Mouse (Mus musculus): ENCODE measurements at regions not wholly inside any gene's neighbourhood (a gene's known extent, or its start where the extent isn't known, plus 50 kb on each side); places are given as distances from the start of the nearest gene placed in this dataset.
A peak's percentile ranks its signal among the peaks of the same experiment; 100 is the strongest.

DNA sequence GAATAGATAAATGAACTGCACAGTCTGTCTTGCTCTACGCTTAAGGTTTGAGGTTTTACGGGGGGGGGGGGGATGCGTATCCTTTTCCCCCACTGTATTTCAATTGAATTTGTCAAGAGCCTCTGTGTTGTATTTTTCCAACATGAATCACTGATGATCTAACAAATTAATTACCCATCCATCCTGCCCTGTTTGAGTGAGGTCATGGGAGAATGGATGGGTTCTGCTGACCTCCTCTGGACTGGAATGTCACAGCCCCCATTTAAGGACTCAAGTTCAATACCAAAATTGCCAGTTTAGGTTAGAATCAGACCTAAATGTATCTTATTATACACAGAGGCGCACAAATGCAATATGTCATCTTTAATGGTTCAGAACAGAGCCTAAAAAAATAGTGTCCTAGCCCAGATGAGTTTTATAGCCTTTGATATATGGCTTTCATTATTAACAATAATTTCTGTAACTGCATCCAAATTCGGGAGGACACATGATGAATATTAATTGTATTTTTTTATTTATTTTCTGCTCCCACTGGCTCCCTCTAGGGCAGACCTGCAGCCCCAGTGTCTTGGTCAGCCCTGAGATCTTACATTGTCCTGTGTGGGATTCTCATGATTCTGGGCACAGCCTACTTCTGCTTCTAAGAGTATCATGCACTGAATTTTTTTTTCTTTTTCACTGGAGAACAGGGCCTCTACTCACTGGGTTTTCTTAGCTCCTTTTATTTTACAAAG lies 288.2 kb upstream of the Zfp703 start:
- no peak for DNase-seq (ENCODE audit: low read depth)

- no peak for DNase-seq (ENCODE audit: low read depth)
Measured at GRCm38 (mm10) chr8:26689479-26690177, 287.5 kb upstream of the Zfp703 start.

GRCm38 (mm10) chr8:26690178-26690735 lies 286.9 kb upstream of the Zfp703 start:
- DNase-seq (ENCODE audit: low read depth): no peak

- DNase-seq (ENCODE audit: low read depth): no peak
Measured at GRCm38 (mm10) chr8:26697579-26698084, 279.5 kb upstream of the Zfp703 start.

GRCm38 (mm10) chr8:26698580-26698979 lies 278.5 kb upstream of the Zfp703 start:
- DNase-seq (ENCODE audit: low read depth): peak; percentile 10

- DNase-seq (ENCODE audit: low read depth): no peak
Measured at GRCm38 (mm10) chr8:26706048-26706767, 270.9 kb upstream of the Zfp703 start.

GRCm38 (mm10) chr8:26706768-26707156 lies 270.4 kb upstream of the Zfp703 start:
- DNase-seq (ENCODE audit: low read depth): no peak

DNA sequence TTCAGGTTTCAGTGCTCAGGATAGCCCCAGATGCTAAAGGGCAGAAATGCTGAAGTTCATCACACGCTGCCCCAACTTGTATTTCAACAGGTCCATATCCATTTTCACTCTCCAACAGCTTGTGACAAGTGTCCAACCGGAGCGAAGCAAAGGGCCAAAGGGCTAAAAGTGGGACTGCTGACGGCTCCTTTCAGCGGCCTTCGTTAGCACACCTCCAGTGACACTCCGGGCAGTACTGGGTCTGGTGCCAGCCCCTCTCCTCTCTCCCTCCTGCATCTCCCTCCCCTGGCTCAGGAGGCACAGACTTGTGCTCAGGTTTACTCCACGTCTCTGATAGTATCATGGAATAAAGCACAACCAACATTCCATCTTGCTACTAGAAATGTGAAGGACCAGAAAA lies 263.3 kb upstream of the Zfp703 start:
- no peak for DNase-seq (ENCODE audit: low read depth)

DNA sequence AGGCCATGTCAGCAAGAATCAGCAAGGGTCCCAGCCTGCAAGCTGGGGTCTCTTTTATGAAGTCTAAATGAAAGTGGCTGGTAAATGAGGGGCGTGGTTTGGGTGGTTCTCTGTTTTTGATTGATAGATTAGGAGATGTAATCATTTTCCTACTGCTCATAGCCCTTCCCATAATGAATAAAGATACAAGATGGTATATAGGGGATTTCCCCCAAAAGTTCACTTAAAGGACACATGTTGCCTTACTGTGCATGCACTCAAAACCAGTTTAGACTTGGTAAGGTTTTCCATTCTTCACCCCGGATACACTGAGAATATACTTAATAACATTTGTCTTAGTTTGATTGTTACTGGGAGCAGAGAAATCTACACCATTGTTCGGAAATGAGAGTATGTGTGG lies 262.4 kb upstream of the Zfp703 start:
- no peak for DNase-seq (ENCODE audit: low read depth)

DNA sequence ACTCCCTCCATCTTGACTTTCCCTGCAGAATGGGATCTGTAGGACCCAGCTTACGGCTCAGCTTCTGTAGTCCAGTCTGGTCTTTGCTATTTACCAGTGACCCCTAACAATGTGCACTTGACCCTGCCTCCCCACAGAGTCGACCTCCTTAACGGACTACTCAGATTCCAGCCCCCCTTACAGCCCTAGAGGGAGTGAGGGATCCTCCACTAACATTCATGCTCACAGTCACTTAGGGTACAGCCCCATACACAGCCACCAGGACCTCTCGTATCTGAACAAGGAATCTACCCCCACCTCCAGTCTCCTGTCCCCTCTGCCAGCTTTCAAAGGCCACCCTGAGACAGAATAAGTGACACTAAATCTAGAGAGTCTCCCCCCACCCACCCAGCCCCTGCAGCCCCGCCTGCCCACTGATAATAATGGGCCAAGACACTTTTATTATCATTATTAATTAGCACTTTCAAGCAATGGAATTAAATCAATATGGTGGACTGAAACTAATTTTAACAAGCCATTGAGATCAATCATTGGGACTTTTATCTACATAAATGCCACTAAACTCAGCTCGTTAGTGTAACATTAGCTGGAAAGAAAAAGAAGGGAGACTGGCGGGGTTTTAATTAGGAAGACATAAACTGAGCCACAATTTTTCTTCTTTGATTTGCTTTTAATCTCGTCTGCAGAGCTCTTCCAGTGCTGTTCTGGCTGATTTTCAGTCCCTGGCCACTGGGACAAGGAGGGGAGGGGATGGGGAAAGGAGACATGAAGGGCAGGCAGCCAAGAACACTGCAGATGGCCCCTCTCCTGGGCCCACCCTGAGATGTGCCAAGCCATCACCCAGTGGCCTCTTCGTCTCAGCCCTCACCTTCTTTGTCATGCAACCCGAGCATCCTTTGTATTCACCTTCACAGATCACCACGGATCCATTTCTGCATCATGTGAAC lies 258.4 kb upstream of the Zfp703 start:
- no peak for DNase-seq (ENCODE audit: low read depth)

DNA sequence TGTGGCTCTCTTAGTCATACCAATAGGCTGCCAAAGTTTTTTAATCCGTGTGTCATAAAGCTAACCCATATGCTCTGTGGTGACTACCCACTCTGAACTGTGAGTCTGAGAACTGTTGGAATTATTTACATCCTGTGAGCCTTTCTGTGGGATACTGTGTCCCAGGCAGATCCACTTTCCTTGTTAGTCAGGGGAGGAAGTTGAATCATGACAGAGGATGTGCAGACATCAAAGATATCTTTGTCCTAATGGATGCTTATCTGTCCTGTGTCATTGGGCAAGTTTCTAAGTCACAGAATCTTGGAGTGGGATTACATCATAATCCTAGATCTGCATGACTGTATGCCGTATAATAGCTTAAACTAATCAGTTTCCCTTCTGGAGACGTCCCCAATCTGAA lies 254.4 kb upstream of the Zfp703 start:
- DNase-seq (ENCODE audit: low read depth): no peak

DNA sequence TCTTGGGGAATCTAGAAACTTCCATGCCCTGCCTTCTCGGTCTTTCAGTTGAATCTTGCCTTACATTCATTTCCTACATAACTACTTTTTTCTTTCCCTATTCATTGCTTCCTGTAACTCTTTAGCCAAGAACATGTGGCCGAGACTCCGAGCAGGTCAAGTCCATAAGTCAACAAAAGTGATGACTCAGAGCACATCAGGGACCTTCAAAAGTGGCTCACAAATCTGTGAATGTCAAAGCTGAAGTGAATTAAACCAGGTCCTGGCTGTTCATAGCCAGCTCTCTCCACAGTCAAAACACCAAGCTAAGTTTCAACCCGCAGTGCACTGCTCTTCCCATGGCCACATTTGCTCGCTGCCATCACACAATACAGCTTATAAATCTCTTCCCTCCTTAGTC lies 252.5 kb upstream of the Zfp703 start:
- no peak for DNase-seq (ENCODE audit: low read depth)

DNA sequence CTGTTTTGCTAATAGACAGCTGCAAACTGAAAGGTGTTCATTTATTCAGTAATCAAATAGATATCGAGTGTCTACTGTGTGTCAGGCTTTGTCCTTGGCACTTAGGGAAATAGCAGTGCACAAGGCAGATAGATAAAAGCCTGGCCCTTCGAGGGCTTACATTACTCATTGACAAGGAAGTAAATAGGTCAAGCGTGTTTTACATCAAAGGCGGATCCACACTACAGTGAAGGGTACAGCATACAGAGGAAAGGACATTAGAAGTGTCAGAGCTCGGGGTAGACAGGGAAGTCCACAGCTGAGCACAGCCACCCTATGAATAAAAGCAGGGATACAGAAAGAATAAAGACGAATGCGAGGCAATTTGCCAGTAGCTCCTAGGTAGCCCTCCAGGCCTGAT lies 251.6 kb upstream of the Zfp703 start:
- DNase-seq (ENCODE audit: low read depth): no peak

DNA sequence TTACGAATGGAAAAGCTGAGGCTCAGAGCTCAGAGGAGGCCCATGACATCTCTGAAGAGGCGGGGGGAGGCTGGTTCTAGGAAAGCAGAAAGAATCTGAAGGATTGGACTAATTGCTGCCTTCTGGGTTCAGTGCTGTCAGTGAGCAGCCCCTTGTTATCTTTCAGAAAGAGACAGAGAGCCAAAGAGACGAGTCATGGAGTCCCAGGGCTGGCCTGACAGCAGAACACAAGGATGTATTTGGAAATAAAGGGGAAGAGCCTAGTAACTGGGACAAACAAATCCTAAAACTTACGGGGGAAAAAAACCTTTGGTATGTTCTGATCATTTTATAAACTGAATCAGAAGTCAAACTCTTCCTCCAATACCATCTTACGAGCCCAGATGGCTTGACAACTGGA lies 247.8 kb upstream of the Zfp703 start:
- no peak for DNase-seq (ENCODE audit: low read depth)

DNA sequence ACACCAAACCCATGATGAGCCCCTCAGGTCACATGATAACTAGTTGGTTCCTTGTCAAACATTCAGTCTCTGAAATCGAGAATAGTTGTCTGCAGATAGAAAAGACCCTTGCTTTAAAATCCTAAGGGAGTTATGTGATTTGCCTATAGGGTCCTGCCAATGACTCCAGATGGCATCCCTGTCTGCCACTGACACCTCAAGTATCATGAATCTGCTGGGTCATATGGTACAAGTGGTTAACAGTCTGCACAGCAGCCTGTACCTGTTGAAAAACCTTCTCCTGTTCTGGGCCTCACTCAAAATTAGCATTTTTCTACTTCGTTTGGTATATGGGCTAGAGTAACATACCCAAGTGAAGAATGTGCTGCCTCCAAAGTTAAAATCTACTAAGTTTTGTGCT lies 246.0 kb upstream of the Zfp703 start:
- DNase-seq (ENCODE audit: low read depth): no peak

DNA sequence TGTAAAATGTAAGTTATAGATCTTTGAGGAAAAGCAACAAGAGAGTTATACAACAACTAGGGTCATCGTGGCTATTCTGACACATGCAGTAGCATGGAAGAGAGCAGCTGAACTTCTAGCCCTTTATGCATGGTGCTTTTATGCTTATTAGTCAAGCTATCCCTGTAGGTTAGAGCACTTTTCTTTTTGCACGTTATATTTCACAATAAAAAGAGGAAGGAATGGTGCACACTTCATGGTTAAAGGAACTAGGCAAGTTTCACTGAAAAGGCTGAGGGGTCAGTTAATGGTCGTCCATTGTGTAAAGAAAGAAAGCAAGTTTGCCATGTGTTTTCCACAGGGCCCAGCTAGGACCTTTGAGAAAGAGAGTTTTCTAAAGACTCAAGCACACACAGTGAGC lies 232.7 kb upstream of the Zfp703 start:
- no peak for DNase-seq (ENCODE audit: low read depth)

- no peak for DNase-seq (ENCODE audit: low read depth)
Measured at GRCm38 (mm10) chr8:26746811-26747210, 230.3 kb upstream of the Zfp703 start.

GRCm38 (mm10) chr8:26747241-26747972 lies 229.7 kb upstream of the Zfp703 start:
- DNase-seq (ENCODE audit: low read depth): peak; percentile 24

GRCm38 (mm10) chr8:26748161-26748971 lies 228.8 kb upstream of the Zfp703 start:
- DNase-seq (ENCODE audit: low read depth): no peak

DNA sequence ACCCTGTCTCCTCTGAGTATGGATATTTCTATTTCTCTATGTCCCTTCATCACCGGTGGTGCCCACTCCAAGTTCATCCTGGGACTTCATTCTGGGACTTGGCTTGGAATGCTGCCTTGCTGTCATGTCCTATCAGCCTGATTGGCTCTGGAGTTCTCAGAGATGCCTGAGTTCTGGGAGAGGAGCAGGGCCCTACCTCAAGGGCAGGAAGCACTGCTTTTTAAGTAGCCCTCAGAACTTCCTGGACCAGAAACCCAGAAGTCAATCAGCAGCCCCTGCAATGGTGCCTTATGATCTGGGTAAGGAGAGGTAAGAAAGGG lies 228.2 kb upstream of the Zfp703 start:
- no peak for DNase-seq (ENCODE audit: low read depth)
